22 mouse cellular contexts compared by ENCODE assay signal in genomic region chr4:130299629-130300018, GRCm38 (mm10). TPM values are rescaled to one million over a fixed set of nuclear protein-coding genes. Genes with fewer than 3 reads are reported as not detected.
DNase-seq lines count a peak whose midpoint lies in the region; ATAC-seq and TF ChIP-seq lines count a peak whose summit lies in the region.
"Had no signal": no experiment of that assay in that cellular context is flagged by ENCODE, and none has a peak within 500 bp of the region (broad histone marks: within the 10 kb centered on the region; RNA-seq: fewer than 3 reads in every experiment).

No protein-coding gene starts in this region.

- H3K27me3 ChIP-seq in heart, embryonic 10.5 days (ENCODE audit: insufficient read depth, poor library complexity, severe bottlenecking): peaks cover 25% of the 10 kb centered on the region
- no peaks in the 10 kb centered on the region for H3K27me3 ChIP-seq in hindbrain, postnatal 0 days (ENCODE audit: insufficient read depth, low read length)
- H3K27me3 ChIP-seq in hindbrain, embryonic 10.5 days (ENCODE audit: insufficient read depth, poor library complexity, severe bottlenecking): peaks cover 19% of the 10 kb centered on the region
- H3K27me3 ChIP-seq in ES-Bruce4 (ENCODE audit: control insufficient read depth, insufficient read depth, low read length, poor library complexity, severe bottlenecking): no peaks in the 10 kb centered on the region
- H3K27me3 ChIP-seq: midbrain, embryonic 15.5 days; stomach, embryonic 15.5 days had no signal

- TF ChIP-seq POLR2A in ES-Bruce4 (IDR thresholded peaks at IDR 0.05; ENCODE audit: insufficient read depth, low read length): no peak

- H3K27ac ChIP-seq in heart, embryonic 10.5 days: peak overlapping the region; percentile 43; the same call in 1 of the 2 replicates
- peak overlapping the region; percentile 36; the same call in 1 of the 2 replicates for H3K27ac ChIP-seq in hindbrain, postnatal 0 days
- H3K27ac ChIP-seq in hindbrain, embryonic 10.5 days: no peak overlapping the region
- H3K27ac ChIP-seq in ES-Bruce4 (ENCODE audit: insufficient read depth, low read length): no peak overlapping the region
- H3K27ac ChIP-seq: midbrain, embryonic 15.5 days; stomach, embryonic 15.5 days had no signal

- TF ChIP-seq CTCF in hindbrain, postnatal 0 days (IDR thresholded peaks at IDR 0.05; ENCODE audit: low read depth): no peak
- no peak for TF ChIP-seq CTCF in ES-Bruce4 (IDR thresholded peaks at IDR 0.05; ENCODE audit: low read depth, low read length)

- peaks cover 29% of the 10 kb centered on the region for H3K4me1 ChIP-seq in heart, embryonic 10.5 days
- H3K4me1 ChIP-seq in hindbrain, postnatal 0 days (ENCODE audit: insufficient read depth, low read length): no peaks in the 10 kb centered on the region; the same call in 1 of the 2 replicates
- peaks cover 23% of the 10 kb centered on the region for H3K4me1 ChIP-seq in hindbrain, embryonic 10.5 days (replicated peaks)
- peaks cover 19% of the 10 kb centered on the region for H3K4me1 ChIP-seq in ES-Bruce4 (ENCODE audit: control insufficient read depth, insufficient read depth, low read length)
- H3K4me1 ChIP-seq: stomach, embryonic 15.5 days had no signal

- H3K9ac ChIP-seq in hindbrain, postnatal 0 days (replicated peaks; ENCODE audit: low read length): no peak overlapping the region
- H3K9ac ChIP-seq in ES-Bruce4 (ENCODE audit: low read depth, poor library complexity, severe bottlenecking): peak overlapping the region; percentile 20; the same call in 1 of the 2 replicates
- H3K9ac ChIP-seq: lung, embryonic 14.5 days; midbrain, embryonic 15.5 days; stomach, embryonic 15.5 days had no signal

- WGBS in heart, embryonic 10.5 days: 76% methylated on average over 8 of the region's 8 CpGs
- 59% methylated on average over 8 of the region's 8 CpGs for WGBS in hindbrain, postnatal 0 days
- 65% methylated on average over 8 of the region's 8 CpGs for WGBS in hindbrain, embryonic 10.5 days

- no peak for ATAC-seq in hindbrain, postnatal 0 days
- ATAC-seq in monocyte, adult 5-6 weeks (replicated peaks; ENCODE audit: insufficient number of reproducible peaks, low FRiP score, low TSS enrichment, poor library complexity, severe bottlenecking): no peak
- ATAC-seq: forebrain, embryonic 14.5 days; inflammation-experienced regulatory T-cells, adult 6 months had no signal

- H3K4me3 ChIP-seq in heart, embryonic 10.5 days: no peak overlapping the region
- no peak overlapping the region for H3K4me3 ChIP-seq in hindbrain, postnatal 0 days (ENCODE audit: low read length)
- no peak overlapping the region for H3K4me3 ChIP-seq in hindbrain, embryonic 10.5 days
- H3K4me3 ChIP-seq in ES-Bruce4 (ENCODE audit: low read depth, low read length): peak overlapping the region; percentile 34
- H3K4me3 ChIP-seq: midbrain, embryonic 15.5 days; stomach, embryonic 15.5 days had no signal

- H3K9me3 ChIP-seq in heart, embryonic 10.5 days: no peaks in the 10 kb centered on the region
- H3K9me3 ChIP-seq in hindbrain, postnatal 0 days (ENCODE audit: low read length): no peaks in the 10 kb centered on the region
- no peaks in the 10 kb centered on the region for H3K9me3 ChIP-seq in hindbrain, embryonic 10.5 days
- no peaks in the 10 kb centered on the region for H3K9me3 ChIP-seq in ES-Bruce4 (replicated peaks; ENCODE audit: control insufficient read depth, insufficient read depth, low read length, poor library complexity, severe bottlenecking)
- H3K9me3 ChIP-seq: G1E; midbrain, embryonic 15.5 days; stomach, embryonic 15.5 days had no signal

- DNase-seq in heart, embryonic 10.5 days (ENCODE audit: low spot score): no peak
- no peak for DNase-seq in heart, adult 8-10 months (ENCODE audit: low spot score)
- DNase-seq in hindbrain, postnatal 0 days (ENCODE audit: low spot score): no peak
- DNase-seq in hindbrain, embryonic 10.5 days (ENCODE audit: low spot score): no peak
- DNase-seq in ZHBTc4 (ENCODE audit: low read depth, low spot score): peak; percentile 34
- DNase-seq: adrenal gland, postnatal 25 days; kidney, adult 8-10 months; liver; lung, embryonic 14.5 days; lung, postnatal 36 days; right cerebral cortex, postnatal 25 days had no signal

- TF ChIP-seq EP300 in ES-Bruce4 (IDR thresholded peaks at IDR 0.05; ENCODE audit: insufficient read depth, low read depth, low read length): no peak

- H3K36me3 ChIP-seq in heart, embryonic 10.5 days: no peaks in the 10 kb centered on the region
- H3K36me3 ChIP-seq in hindbrain, postnatal 0 days (ENCODE audit: insufficient read depth, low read length): no peaks in the 10 kb centered on the region
- no peaks in the 10 kb centered on the region for H3K36me3 ChIP-seq in hindbrain, embryonic 10.5 days
- no peaks in the 10 kb centered on the region for H3K36me3 ChIP-seq in ES-Bruce4 (ENCODE audit: control insufficient read depth, insufficient read depth, low read length, poor library complexity, severe bottlenecking)
- H3K36me3 ChIP-seq: G1E; midbrain, embryonic 15.5 days; stomach, embryonic 15.5 days had no signal

- no peak overlapping the region for H3K4me2 ChIP-seq in hindbrain, postnatal 0 days (ENCODE audit: low read depth, low read length)
- H3K4me2 ChIP-seq: lung, embryonic 14.5 days; midbrain, embryonic 15.5 days; stomach, embryonic 15.5 days had no signal

RNA-seq across cellular contexts. Expression of gene Fabp3, which starts 8.8 kb away (rescaled TPM):
- 245 and 506 TPM in 2 replicates for polyA plus RNA-seq in heart, embryonic 10.5 days (2016; fragmentation: Nextera tagmentation; extraction: Ambion mirVana)
- total RNA-seq in heart, adult 8-10 months (2022): 1,000 to 10,000 TPM; 6,025 to 7,484 (median 6,750) TPM
- 122 and 131 TPM in 2 replicates for total RNA-seq in hindbrain, postnatal 0 days (2014; rRNA removed)
- 392 and 410 TPM in 2 replicates for polyA plus RNA-seq in hindbrain, postnatal 0 days (2015; fragmentation: Nextera tagmentation; extraction: Ambion mirVana)
- polyA plus RNA-seq in hindbrain, embryonic 10.5 days (2016; fragmentation: Nextera tagmentation; extraction: Ambion mirVana): 12.3 and 33.1 TPM in 2 replicates
- 803 and 870 TPM in 2 replicates for polyA plus RNA-seq in ES-Bruce4 (2011; ENCODE audit: insufficient read depth, insufficient read length, low read depth, missing spikeins)
- 1.0 TPM in 1 of 3 replicates, not detected in the others for total RNA-seq in monocyte, adult 5-6 weeks (2017)
- total RNA-seq: common myeloid progenitor, adult 5-6 weeks; G1E; hematopoietic stem cell, adult 5-6 weeks; megakaryocyte-erythroid progenitor cell, adult 5-6 weeks had no signal
- polyA plus RNA-seq: G1E had no signal

RNA-seq across cellular contexts. Expression of gene Gm10570, which starts 8.8 kb away (rescaled TPM):
- 0.58 and 1.1 TPM in 2 replicates for polyA plus RNA-seq in heart, embryonic 10.5 days (2016; fragmentation: Nextera tagmentation; extraction: Ambion mirVana)
- total RNA-seq in heart, adult 8-10 months (2022): under 1 TPM in 1 of 4 experiments, not detected in 3; 0.91 TPM
- total RNA-seq in hindbrain, postnatal 0 days (2014; rRNA removed): 4.5 and 6.8 TPM in 2 replicates
- polyA plus RNA-seq in hindbrain, postnatal 0 days (2015; fragmentation: Nextera tagmentation; extraction: Ambion mirVana): 1.3 and 1.7 TPM in 2 replicates
- not detected in 2 replicates for polyA plus RNA-seq in hindbrain, embryonic 10.5 days (2016; fragmentation: Nextera tagmentation; extraction: Ambion mirVana)
- polyA plus RNA-seq in ES-Bruce4 (2011; ENCODE audit: insufficient read depth, insufficient read length, low read depth, missing spikeins): not detected in 2 replicates
- not detected in 3 replicates for total RNA-seq in monocyte, adult 5-6 weeks (2017)
- total RNA-seq: adrenal gland, postnatal 25 days; common myeloid progenitor, adult 5-6 weeks; G1E; gastrocnemius, postnatal 25 days; hematopoietic stem cell, adult 5-6 weeks; megakaryocyte-erythroid progenitor cell, adult 5-6 weeks had no signal
- polyA plus RNA-seq: G1E; inflammation-experienced regulatory T-cells, adult 6 months; lung, embryonic 14.5 days; stomach, embryonic 15.5 days had no signal

RNA-seq across cellular contexts. Expression of gene Serinc2, which starts 20.6 kb away (rescaled TPM):
- polyA plus RNA-seq in heart, embryonic 10.5 days (2016; fragmentation: Nextera tagmentation; extraction: Ambion mirVana): 5.4 and 12.1 TPM in 2 replicates
- 1 to 10 TPM; 1.9 to 3.7 (median 2.6) TPM for total RNA-seq in heart, adult 8-10 months (2022)
- 17.1 and 18.7 TPM in 2 replicates for total RNA-seq in hindbrain, postnatal 0 days (2014; rRNA removed)
- polyA plus RNA-seq in hindbrain, postnatal 0 days (2015; fragmentation: Nextera tagmentation; extraction: Ambion mirVana): 17.8 and 19.2 TPM in 2 replicates
- polyA plus RNA-seq in hindbrain, embryonic 10.5 days (2016; fragmentation: Nextera tagmentation; extraction: Ambion mirVana): 53.1 and 65.7 TPM in 2 replicates
- 12.9 and 15.2 TPM in 2 replicates for polyA plus RNA-seq in ES-Bruce4 (2011; ENCODE audit: insufficient read depth, insufficient read length, low read depth, missing spikeins)
- total RNA-seq in monocyte, adult 5-6 weeks (2017): not detected in 3 replicates
- total RNA-seq: common myeloid progenitor, adult 5-6 weeks; G1E; hematopoietic stem cell, adult 5-6 weeks; megakaryocyte-erythroid progenitor cell, adult 5-6 weeks had no signal
- polyA plus RNA-seq: G1E had no signal

Comparison
In these comparisons a context has a peak if more than half of its experiments do, and no peak if none do; other contexts are left out.
1. H3K27ac ChIP-seq: peak in heart, embryonic 10.5 days (single experiment) and hindbrain, postnatal 0 days (single experiment); none in hindbrain, embryonic 10.5 days (single experiment) and ES-Bruce4 (single experiment).